Mouse (Mus musculus) CH12F3 (cell line): ENCODE data around the gene Olfr847.

ENCODE experiments used
- in situ Hi-C: fragments of 300-500 bp; cut with MboI; formaldehyde crosslinking; loops from 2 replicates; pipeline ENCODE4 v1.14.3; 2020; ENCODE audit warnings: low sequenced_read_pairs

Olfr847 gene

GRCm38 (mm10) chr9:19378569-19378968, at the start of gene Olfr847:
Gene Olfr847, minus strand, starts transcription at chr9:19378669.
- in situ Hi-C loops: no loop called here

GRCm38 (mm10) chr9:19363905-19364304, 14.6 kb downstream of the Olfr847 start, which contains the start of gene Olfr846:
Gene Olfr846, minus strand, starts transcription at chr9:19364005.
- in situ Hi-C loops: no loop called here

- in situ Hi-C loops: no loop called here
These were observed 42.3 kb downstream of the Olfr847 start, which contains the start of gene Olfr845 for GRCm38 (mm10) chr9:19336157-19336556. Gene Olfr845, plus strand, starts transcription at chr9:19336457.
